Mouse (Mus musculus): ENCODE measurements around the gene Nphp3.

GRCm38 (mm10) chr9:104035261-104036015 lies 33.1 kb downstream of the Nphp3 start:
- TF ChIP-seq CTCF (IDR thresholded peaks at IDR 0.05; ENCODE audit: control insufficient read depth, insufficient read depth, insufficient replicate concordance, low read depth, low read length), result peak; percentile 73; the same call in 1 of the 2 replicates
- no peak for TF ChIP-seq POLR2A (IDR thresholded peaks at IDR 0.05; ENCODE audit: control insufficient read depth, low read depth, low read length)
